Mouse (Mus musculus) urinary bladder, adult 18-20 months (tissue): ENCODE measurements around the gene Rpsa.
"Not testable (repeated sequence)": the region's sequence is repeated elsewhere in the genome, so short reads cannot be mapped to it uniquely, and the experiment has no call there.

Experiments
- DNase-seq, 2 experiments: peaks; one replicate each; pipeline ENCODE4 v3.0.0; 2022; ENCODE audit warnings: low spot score in 2 of 2, mixed read lengths in 2 of 2

Rpsa gene

DNA sequence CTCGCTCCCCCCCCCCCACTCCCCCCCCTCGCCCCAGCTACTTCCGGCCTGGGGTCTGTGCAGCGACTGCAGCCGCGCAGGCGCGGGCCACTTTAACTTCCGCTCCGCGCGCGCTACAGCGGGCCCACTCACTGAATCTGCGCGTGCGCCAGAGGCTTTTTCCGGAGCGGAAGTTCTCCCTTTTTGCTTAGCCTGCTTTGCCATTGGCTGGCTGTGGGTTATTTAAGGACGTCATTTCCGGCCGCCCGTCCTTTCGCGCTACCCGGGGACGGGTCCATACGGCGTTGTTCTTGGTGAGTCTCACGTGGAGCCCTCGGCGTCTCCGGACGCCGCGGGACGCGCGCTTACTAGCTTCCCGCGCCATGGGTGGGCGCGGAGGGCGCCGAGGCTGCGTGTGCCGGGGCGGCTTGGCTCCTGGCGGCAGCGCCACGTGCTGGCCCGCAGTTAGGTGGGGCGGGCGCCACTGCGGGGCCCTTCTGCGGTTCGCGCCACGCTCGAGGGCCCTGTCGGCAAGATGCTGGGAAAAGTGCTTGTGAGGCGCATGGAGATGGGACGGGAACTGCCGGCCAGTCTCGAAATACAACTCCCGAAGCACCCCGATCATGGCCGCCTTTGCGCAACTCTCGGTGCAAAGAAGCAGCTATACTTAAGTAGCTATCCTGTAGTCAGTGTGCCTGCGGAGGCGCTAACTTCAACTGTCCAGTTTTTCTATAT is at the start of gene Rpsa:
Gene Rpsa (plus strand): TSS at position 152 of the 714 bp plus-strand sequence.
- peak; percentile 80 to 94 for DNase-seq

DNA sequence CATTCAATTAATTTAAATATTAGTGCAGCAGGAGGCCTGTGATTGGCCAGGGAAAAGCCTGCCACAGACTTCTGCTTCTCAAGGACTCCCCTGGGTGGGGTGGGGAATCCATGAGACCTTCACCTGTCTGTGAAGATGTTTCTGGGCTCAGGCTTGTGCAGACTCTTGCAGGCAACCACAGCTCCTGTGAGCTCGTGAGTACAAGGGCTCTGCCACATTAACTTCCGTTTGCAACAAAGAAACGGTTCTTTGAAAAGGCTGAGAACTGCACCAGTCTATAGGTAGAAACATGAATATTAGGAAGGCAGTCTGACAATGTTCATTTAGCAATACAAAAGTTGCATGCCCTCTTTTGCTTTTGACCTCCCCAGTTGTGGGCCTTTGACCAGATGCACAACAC is 49.2 kb upstream of the Rpsa start:
- no peak for DNase-seq

DNA sequence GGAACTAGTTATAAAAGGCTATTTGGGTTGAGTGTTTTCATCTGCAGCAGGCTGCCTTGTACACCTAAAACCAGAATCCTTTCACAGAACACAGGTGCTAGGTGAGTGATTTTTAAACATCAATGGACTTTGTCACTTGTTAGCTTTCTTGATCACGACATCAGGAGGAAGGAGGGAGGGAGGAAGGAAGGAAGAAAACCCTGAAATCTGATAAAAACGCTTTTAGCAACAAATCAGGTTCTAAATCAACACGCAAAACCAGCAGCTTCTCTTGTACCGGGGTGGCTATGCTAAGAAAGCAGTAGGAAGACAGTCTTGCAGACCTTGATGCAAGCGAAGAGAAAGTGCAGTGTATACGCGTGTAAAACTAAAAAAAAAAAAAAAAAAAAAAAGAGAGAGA is 47.6 kb upstream of the Rpsa start:
- no peak for DNase-seq

DNA sequence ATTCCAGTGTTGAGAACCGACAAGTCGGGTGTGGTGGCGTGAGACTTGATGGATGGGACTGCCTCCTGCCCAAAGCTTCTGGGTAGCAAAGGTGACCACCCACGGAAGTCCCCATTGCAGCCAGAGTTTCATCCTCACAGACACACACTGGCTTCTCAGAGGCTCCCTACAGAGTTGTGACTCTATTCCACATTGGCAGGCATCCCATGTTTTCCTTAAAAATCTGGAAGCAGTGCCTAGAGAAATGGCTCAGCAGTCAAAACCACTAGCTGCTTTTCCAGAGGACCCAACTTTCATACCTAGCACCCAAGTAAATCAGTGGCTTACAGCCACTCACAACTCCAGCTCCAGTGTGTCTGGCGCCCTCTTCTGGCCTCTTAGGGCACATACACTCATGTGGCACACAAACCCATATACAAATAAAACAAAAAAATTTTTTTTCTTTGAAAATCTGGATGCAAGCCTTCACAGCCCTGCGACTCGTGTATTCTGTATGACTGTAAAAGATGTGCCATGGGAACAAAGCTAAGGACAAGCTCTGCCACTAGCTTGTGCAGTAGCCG is 46.9 kb upstream of the Rpsa start:
- no peak for DNase-seq

DNA sequence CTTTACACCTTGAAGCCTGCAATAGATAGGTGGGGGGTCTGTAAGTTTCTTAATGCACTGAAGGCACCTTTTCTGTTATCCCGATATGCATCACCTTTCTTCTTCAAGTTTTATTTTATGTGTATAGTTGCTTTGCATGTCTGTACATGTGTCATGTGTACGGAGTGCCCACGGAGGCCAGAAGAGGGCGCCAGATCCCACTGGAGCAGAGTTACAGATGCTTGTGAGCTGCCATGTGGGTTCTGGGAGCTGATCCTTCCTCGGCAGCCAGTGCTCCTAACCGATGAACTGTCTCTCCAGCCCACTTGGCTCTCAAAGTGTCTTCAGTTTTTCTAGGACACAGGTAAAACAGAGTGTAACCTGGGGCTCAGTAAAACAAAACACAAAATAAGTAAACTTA is 46.2 kb upstream of the Rpsa start:
- no peak for DNase-seq

DNA sequence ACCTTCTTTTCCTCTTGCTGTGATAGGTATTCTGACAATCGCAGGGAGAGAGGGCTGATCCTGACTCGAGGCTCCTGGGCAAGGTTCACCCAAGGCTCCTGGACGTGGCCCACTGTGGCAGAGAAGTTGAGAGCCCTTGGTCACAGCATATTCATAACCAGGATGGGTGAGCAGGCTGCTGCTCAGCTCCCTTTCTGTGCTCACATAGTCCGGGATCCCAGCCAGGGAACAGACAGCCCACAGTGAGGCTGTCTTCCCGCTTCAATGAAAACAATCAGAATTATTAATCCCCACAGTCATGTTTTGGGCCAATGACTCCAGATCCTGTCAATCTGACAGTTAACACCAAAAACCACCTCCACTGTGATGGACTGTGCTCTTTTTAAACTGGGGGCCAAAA is 45.5 kb upstream of the Rpsa start:
- DNase-seq = no peak

DNA sequence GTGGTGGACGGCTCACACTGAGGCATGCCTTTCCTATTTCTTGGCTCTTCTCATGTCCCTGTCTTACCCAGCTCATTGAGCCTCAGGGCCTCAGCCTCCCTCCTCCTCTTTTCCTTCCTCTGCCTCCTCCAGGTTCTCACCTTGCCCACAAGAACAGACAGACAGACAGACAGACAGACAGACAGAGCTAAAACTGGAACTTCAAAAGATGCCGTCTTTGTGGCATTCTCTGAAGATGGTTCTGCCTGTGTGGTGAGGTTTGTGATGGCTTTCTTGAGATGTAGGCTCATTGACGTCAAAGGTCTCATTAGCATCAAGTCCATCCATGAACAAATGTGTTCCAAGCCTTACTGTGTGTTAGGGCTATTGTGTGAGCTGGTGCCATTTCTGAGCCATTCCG is 44.8 kb upstream of the Rpsa start:
- no peak for DNase-seq

DNA sequence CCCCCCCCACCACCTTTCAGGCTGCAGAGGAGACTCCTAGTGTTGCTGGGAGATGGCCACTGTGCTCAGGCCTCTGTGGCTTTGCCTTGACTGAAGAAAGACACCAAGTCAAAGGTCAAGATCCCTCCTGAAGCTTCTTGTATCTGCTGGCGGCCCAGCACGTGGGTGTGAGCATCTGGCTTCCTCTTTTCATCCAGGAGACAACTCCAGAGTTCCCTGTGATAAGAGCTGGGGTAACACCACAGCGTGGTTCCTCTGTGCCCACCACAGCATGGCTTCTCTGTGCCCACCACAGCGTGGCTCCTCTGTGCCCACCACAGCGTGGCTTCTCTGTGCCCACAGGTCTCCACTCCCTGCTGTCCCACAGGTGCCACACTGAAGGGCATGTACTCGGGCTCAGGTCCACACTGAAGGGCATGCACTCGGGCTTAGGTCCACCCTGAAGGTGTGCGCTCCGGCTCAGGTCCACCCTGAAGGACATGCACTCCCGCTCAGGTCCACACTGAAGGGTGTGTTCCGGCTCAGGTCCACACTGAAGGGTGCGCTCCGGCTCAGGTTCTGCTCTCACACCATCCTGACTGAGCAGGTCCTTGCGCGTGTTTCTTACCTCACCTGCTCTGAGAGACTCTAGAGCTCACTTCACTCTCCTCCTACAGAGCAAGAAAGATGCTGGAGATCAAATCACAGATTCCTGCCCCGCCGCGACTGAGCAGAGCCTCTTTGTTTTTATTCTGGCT is 44.2 kb upstream of the Rpsa start:
- DNase-seq = no peak

DNA sequence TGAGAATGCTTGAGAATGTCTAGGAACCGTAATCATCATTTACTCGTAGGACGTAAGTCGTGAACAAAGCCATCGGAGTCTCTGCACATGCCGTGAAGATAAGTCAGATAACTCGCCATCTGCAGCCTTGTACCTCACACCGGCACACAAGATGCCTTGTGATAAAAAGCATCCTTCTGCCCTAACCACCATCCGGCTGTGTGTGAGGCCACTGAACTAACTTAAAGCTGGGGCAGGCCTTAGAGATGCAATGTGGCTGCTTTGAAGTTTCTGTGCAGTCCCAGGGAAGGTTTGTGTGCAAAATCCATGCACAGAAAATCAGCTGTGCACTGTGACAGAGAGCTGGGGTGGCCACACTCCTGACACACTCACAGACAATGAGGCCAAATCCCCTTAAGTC is 43.1 kb upstream of the Rpsa start:
- no peak for DNase-seq

DNA sequence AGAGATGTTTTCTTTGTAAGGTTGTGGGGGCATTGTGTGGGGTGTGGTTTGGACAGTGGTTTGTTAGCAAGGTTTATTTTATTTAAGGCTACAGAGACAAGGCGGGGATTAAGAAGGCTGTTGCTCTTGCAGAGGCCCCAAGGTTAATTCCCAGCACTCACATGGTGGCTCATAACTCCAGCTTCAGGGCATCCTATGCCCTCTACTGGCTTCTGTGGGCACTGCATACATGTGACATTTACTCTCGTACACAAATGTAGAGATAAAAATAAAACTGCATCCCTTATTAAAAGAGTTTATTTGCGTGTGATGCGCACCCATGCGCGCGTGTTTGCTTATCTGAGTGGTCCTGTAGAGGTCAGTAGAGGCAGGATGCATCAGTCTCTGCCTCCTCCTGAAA is 38.4 kb upstream of the Rpsa start:
- DNase-seq = no peak

DNA sequence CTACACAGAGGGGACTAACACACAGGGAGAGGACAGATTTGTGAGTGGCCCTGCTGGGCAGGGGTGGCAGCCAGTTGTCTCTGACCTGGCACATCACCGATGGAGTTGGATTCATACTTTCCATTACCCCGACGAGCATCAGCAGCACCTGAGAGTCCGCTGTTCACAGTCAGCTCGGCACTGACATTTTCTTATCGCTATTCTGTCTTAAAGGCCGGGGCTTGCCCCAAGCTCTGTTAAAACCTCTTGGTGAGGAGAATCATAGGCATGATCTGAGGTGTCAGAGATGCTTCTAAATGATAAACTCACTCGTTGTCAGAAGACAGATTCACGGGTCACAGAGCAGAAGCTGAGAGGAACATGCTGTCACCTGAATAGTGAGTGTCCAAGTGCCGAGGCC is 36.4 kb upstream of the Rpsa start:
- no peak for DNase-seq

DNA sequence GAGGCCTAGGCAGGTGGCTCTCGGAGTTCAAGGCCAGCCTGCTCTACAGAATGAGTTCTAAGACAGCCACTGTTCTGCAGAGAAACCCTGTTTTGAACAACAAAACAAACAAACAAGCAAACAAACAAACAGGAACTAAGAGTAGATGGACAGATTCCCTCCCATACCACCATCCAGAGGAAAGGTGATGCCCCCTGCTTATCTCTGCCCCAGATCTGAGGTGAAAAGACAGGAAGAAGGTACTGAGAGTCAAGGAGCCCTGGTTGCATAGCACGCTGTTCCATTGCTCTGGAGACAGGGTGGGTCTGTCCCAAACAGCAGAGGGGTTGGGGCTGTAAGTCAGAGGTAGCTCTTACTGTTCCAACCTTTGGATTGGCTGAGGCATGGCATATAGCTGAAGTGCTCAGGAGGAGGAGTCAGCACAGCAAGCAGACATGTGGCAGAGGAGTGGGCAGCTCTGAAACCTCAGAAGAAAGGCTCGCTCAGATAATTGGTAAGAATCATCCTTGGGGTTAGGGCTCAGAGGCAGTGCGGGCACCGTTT is 35.7 kb upstream of the Rpsa start, which contains the start of gene Ccr8:
Gene Ccr8 (plus strand): TSS at position 419 of the 543 bp plus-strand sequence.
- DNase-seq = no peak

DNA sequence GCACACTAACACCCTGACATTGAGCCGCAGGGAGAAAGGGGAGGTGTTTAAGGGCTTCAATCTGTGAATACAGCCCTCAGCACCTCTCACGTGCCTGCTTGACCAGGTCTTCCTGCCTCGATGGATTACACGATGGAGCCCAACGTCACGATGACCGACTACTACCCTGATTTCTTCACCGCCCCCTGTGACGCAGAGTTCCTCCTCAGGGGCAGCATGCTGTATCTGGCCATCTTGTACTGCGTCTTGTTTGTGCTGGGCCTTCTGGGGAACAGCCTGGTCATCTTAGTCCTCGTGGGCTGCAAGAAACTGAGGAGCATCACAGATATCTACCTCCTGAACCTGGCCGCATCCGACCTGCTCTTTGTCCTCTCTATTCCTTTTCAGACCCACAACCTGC is 33.8 kb upstream of the Rpsa start:
- DNase-seq = no peak

DNA sequence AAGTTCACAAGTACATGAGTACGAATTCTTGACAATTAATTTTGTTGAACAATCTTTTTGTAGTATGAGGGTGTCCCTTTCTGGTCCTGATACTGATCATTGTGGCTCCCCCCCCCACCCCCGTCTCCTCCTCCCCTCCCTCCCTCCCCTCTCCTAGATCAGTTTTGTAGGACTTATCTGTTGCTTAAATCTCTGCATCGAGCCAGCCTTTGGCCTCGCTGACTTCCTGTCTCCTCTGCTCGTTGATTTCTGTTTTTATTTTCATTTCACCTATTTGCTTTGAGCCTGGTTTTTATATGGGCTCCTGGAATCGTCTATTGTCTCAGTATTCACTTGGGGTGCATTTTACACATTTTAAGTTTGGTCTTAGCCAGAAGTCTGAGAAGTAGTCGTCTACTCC is 31.6 kb upstream of the Rpsa start:
- DNase-seq = no peak

DNA sequence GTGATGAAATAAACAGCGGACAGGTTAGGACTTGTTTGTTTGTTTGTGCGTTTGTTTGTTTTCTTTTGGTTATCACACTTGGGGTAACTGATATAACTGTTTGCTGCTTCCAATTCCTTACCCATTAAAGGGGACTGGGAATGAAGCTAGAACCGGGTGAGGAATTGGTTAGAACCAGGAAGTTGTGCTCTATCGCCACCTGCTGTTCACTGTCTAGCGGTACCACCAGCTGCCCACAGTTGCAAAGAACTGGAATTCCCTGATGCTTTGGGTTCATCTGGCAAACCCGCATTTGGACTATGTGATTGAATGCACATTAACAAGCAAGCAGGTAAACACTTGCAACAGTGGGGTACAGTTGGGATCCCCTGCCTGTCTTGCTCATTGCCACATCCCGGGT is 28.8 kb upstream of the Rpsa start:
- DNase-seq = peak in 1 of 2 experiments; percentile 54

DNA sequence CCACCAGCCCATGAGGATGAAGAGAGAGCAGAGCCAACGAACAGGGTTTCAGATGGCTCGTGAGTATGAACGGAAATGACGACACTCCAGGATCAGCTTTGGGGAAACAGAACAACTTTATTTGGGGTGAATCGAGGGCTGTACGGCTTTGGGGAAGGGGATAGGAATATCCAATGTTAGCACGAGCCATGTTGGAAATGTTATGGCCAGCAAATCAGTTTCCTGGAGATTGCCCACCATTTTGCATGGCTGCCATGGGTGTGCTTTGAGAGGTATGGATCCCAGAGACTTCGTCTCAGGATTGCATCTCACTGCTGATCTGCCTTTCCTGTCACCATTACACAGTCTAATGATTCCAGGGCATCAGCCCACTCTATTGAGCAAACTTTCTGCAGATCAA is 28.2 kb upstream of the Rpsa start:
- no peak for DNase-seq

DNA sequence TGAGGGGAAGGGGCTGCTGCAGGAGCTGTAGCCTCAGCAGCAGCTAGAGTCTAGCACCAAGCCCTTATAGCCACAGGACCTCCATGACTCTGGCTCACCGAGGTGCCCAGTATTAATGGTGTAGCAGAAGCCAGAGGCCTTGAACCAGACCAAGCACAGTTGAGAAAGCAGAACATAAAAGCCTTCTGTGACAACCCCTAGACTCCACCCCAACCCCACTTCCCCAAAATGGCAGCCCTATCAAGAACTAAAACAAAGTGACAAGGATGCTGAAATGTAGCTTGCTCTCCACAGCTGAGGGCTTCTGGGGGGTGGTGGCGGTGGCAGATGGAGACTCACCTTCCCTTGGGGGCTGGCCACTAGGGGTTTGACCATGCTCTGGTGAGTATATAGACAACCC is 26.3 kb upstream of the Rpsa start:
- DNase-seq = no peak

DNA sequence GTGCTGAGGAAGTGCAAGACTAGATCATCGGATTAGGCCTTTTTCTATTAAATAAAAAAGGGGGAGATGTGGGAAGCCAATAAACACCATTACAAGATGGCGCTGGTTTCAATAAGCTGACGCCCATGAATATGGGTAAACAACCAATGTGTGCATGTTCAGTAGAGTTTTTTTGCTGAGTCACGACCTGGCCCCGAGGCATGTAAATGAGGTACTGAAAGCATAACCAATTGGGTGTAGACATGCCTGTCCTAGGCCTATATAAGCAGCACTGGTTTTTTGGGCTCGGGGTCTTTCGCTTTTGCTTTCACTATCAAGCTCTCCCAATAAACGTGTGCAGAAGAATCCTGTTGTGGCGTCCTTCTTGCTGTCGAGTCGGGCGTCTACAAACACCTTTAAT is 18.5 kb upstream of the Rpsa start:
- not testable (repeated sequence) for DNase-seq

DNA sequence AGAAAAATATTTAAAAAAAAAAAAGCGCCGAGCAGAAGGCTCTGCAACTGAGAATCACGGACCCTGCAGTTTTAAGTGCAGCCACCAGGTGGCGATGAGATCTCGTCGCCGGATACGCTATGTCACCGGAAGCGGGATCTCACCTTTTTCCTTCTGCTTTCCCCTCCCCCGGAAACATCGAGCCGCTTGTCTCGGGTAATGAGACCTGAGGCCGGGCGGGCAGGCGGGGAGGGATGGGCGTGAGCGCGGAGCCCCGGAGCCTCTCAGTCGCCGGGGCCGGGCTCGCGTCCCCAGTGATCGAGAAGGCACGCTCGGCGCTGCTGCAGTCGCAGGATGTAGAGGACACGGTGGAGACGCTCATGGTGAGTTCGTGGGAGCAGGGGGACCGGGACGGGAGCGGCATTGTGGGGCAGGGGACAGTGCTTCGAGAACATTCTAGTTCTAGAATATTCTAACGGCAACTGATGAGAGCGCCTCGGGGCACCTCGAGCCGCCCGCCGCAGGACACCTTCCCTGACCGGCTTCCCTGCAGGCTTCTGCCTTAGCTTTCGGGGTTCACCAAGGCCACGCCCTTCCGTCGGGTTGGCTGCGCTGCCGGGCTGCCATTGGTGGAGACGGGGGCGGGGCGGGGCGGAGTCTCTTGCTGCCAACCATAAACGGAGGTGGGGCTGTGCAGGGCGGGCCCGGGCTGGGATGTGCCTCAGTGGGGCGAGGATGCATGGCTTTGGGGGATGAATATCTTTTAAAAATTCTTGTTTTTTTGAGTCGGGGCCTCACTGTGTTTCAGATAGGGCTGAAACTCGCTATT is 17.1 kb upstream of the Rpsa start, which contains the start of gene Slc25a38:
Gene Slc25a38 (plus strand): TSS at position 164 of the 808 bp plus-strand sequence.
- peak; percentile 89 to 92 for DNase-seq

DNA sequence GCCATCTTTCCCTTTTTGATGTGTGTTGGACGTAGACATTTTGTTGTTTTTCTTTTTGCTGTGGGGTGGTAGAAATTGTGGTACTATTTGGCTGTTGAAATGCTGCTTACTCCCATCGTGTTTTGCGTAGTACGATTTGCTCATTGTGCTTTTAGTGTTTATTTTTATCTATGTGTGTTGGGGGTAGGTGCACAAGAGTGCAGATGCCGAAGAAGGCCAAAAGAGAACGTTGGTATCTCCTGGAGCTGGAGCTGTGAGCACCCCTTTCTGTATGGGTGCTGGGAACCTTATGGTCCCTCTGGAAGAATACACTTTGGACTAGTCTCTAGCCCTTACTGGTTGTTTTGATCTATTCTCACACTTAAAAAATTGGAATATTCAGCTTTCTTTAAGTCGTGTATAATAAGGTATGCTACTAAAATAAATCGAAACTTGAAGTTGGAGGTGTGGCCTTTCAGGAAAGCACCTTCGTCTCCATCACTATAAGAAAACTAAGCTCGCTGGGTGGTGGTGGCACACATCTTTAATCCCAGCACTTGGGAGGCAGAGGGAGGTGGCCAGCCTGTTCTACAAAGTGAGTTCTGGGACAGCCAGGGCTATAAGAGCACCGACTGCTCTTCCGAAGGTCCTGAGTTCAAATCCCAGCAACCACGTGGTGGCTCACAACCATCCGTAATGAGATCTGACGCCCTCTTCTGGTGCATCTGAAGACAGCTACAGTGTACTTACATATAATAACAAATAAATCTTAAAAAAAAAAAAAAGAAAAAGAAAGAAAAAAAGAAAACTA is 16.1 kb upstream of the Rpsa start:
- no peak for DNase-seq

DNA sequence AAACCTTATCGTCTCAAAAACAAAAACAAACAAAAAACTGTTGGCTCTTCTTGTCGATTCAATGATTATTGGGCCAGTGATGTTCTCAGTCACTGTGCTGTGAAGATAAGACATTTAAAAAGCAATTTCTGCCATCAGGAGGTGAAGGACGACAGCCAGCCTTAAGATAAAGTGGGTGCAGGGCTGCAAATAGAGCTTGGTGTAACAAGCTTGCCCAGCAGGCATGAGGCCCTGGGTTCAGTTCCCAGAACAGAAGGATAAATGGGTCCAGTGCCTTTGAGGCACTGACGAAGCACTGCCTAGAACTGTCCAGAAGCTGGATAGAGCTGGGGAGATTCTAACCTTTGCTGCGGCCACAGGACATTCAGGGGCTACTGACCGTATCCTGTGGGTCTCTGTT is 15.0 kb upstream of the Rpsa start:
- DNase-seq = no peak
